Mouse (Mus musculus) spleen, adult 2 months (tissue): Measurements from ENCODE around the gene Sh3rf1. TPM values are rescaled to one million over a fixed set of nuclear protein-coding genes. Genes with fewer than 3 reads are reported as not detected.

Experiments used
- DNase-seq, 2 experiments: peaks; one replicate each; pipeline versions ENCODE4 v3.0.0 to v3.0.0-alpha.2; 2012 to 2021; ENCODE audit warnings: low spot score in 2 of 2, low read depth in 1 of 2
- H3K27ac ChIP-seq: fragments of 200-500 bp; 2 replicates; pipeline ENCODE4 v1.5.1; 2012; ENCODE audit warnings: low read length, inconsistent platforms; ENCODE audit not compliant: insufficient read depth
- H3K27me3 ChIP-seq: fragments of 200-500 bp; 2 replicates; pipeline ENCODE4 v1.6.1; 2012; ENCODE audit warnings: mild to moderate bottlenecking, moderate library complexity, low read length, inconsistent platforms; ENCODE audit not compliant: control insufficient read depth, insufficient read depth
- H3K36me3 ChIP-seq: fragments of 200-500 bp; 2 replicates; pipeline ENCODE4 v1.6.1; 2012; ENCODE audit warnings: mild to moderate bottlenecking, low read length, inconsistent platforms; ENCODE audit not compliant: control insufficient read depth, insufficient read depth
- H3K4me1 ChIP-seq: fragments of 200-500 bp; 2 replicates; pipeline ENCODE4 v1.6.1; 2011; ENCODE audit warnings: inconsistent platforms; ENCODE audit not compliant: control insufficient read depth, insufficient read depth, insufficient read length
- H3K4me3 ChIP-seq: fragments of 200-500 bp; 2 replicates; pipeline ENCODE4 v1.5.1; 2011; ENCODE audit warnings: mild to moderate bottlenecking, inconsistent platforms; ENCODE audit not compliant: insufficient read depth, insufficient read length; ENCODE audit errors: extremely low read depth
- CTCF ChIP-seq: fragments of 200-500 bp; IDR thresholded peaks from 2 replicates; pipeline ENCODE4 v1.5.1; 2011; ENCODE audit warnings: mild to moderate bottlenecking, inconsistent platforms; ENCODE audit not compliant: insufficient read depth, insufficient read length, insufficient replicate concordance; ENCODE audit errors: extremely low read depth
- POLR2A ChIP-seq: fragments of 200-500 bp; IDR thresholded peaks from 2 replicates; pipeline ENCODE4 v1.6.1; 2011; ENCODE audit warnings: low read depth, low read length, inconsistent platforms
- WGBS: fragments of 180-500 bp; shearing (Covaris S2); methylation state at CpG from one replicate; pipeline ENCODE4 v1.1.7; 2018; 5-methylcytosine and 5-hydroxymethylcytosine counted together
- polyA plus RNA-seq: library from polyadenylated mRNA; depleted of rRNA; stranded (reverse); fragments of >200 nt; gene quantifications from 2 replicates; pipeline ENCODE4 v1.2.3, GENCODE M21; 2012

Sh3rf1 gene
- polyA plus RNA-seq, 1 experiment, result 2.5 TPM

GRCm38 (mm10) chr8:61362301-61362913 is 138.7 kb downstream of the Sh3rf1 start:
- 85% methylated on average over 9 of the region's 9 CpGs for WGBS
- no peak overlapping the region for H3K27ac ChIP-seq
- no peaks in the 10 kb centered on the region for H3K36me3 ChIP-seq
- H3K4me3 ChIP-seq, result no peak overlapping the region
- H3K27me3 ChIP-seq, result no peaks in the 10 kb centered on the region
- TF ChIP-seq CTCF (no peak), POLR2A (no peak)
- peaks cover 6% of the 10 kb centered on the region; the same call in 1 of the 2 replicates for H3K4me1 ChIP-seq
- no peak for DNase-seq

GRCm38 (mm10) chr8:61373303-61373702 is 149.6 kb downstream of the Sh3rf1 start:
- Histone ChIP-seq H3K27me3 (no peaks in the 10 kb centered on the region), H3K36me3 (no peaks in the 10 kb centered on the region), H3K4me1 (no peaks in the 10 kb centered on the region), H3K27ac (no peak overlapping the region), H3K4me3 (no peak overlapping the region)
- DNase-seq, result no peak
- TF ChIP-seq CTCF (no peak), POLR2A (no peak)
- WGBS, result 92% methylated on average over 9 of the region's 9 CpGs

- WGBS, result 88% methylated on average over 16 of the region's 16 CpGs
- H3K4me1 ChIP-seq, result no peaks in the 10 kb centered on the region
- no peak for TF ChIP-seq CTCF
- TF ChIP-seq POLR2A, result no peak
- H3K27me3 ChIP-seq, result no peaks in the 10 kb centered on the region
- H3K27ac ChIP-seq, result no peak overlapping the region
- H3K36me3 ChIP-seq, result no peaks in the 10 kb centered on the region
- H3K4me3 ChIP-seq, result no peak overlapping the region
- no peak for DNase-seq
Observed at GRCm38 (mm10) chr8:61374059-61374755, 150.5 kb downstream of the Sh3rf1 start.

- TF ChIP-seq CTCF, result no peak
- TF ChIP-seq POLR2A, result no peak
- DNase-seq, result no peak
- 91% methylated on average over 7 of the region's 7 CpGs for WGBS
Observed at GRCm38 (mm10) chr8:61375205-61375604, 151.5 kb downstream of the Sh3rf1 start.

GRCm38 (mm10) chr8:61378847-61379698 is 155.4 kb downstream of the Sh3rf1 start:
- H3K27ac ChIP-seq, result no peak overlapping the region
- no peak for DNase-seq
- TF ChIP-seq POLR2A (no peak), CTCF (no peak)
- 94% methylated on average over 11 of the region's 11 CpGs for WGBS
- no peaks in the 10 kb centered on the region for H3K27me3 ChIP-seq
- no peak overlapping the region for H3K4me3 ChIP-seq
- no peaks in the 10 kb centered on the region for H3K4me1 ChIP-seq
- no peaks in the 10 kb centered on the region for H3K36me3 ChIP-seq

More at GRCm38 (mm10) chr8:61375205-61375604, 151.5 kb downstream of the Sh3rf1 start:
- no peaks in the 10 kb centered on the region for H3K27me3 ChIP-seq
- H3K27ac ChIP-seq, result no peak overlapping the region
- H3K4me1 ChIP-seq, result no peaks in the 10 kb centered on the region
- H3K4me3 ChIP-seq, result no peak overlapping the region
- H3K36me3 ChIP-seq, result no peaks in the 10 kb centered on the region

- TF ChIP-seq CTCF (no peak), POLR2A (no peak)
- no peaks in the 10 kb centered on the region for H3K4me1 ChIP-seq
- DNase-seq, result no peak
- H3K27ac ChIP-seq, result no peak overlapping the region
- no peaks in the 10 kb centered on the region for H3K27me3 ChIP-seq
- WGBS, result 86% methylated on average over 9 of the region's 9 CpGs
- H3K4me3 ChIP-seq, result no peak overlapping the region
- H3K36me3 ChIP-seq, result peaks cover 1% of the 10 kb centered on the region; the same call in 1 of the 2 replicates
Observed at GRCm38 (mm10) chr8:61384536-61384935, 160.9 kb downstream of the Sh3rf1 start.
